Mouse (Mus musculus): ENCODE measurements at regions not wholly inside any gene's neighbourhood (a gene's known extent, or its start where the extent isn't known, plus 50 kb on each side); places are given as distances from the start of the nearest gene placed in this dataset.
"Not testable (repeated sequence)": the region's sequence is repeated elsewhere in the genome, so short reads cannot be mapped to it uniquely, and the experiment has no call there.

GRCm38 (mm10) chr15:14253602-14254301, 1080.3 kb upstream of the Cdh6 start:
- no peak for DNase-seq
- intact Hi-C loops (cut with DNase I; ENCODE audit: low total_unique reads): no loop called here

- no peak for DNase-seq
- intact Hi-C loops (cut with DNase I; ENCODE audit: low total_unique reads): no loop called here
Observed at GRCm38 (mm10) chr15:14251773-14252172, 1078.3 kb upstream of the Cdh6 start.

DNA sequence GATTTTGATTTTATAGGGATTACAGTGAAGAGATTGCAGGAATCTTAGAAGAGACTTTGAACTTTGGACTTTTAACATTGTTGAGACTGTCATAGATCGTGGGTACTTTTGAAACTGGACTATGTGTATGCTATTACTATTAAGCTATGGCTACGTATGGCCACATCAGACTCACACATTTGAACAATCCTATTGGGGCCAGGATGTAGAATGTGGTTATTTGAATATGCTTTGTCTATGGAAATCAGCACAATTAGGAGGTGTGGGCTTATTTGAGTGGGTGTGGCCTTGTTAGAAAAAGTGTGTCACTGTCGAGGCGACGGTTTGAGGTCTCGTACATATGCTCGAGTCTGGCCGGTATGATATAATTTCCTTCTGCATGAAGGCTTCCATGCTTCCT, 1041.8 kb upstream of the Cdh6 start:
- intact Hi-C loops (cut with DNase I; ENCODE audit: low total_unique reads): no loop called here
- DNase-seq: no peak

GRCm38 (mm10) chr15:14214726-14215125, 1041.3 kb upstream of the Cdh6 start:
- intact Hi-C loops (cut with DNase I; ENCODE audit: low total_unique reads): no loop called here
- no peak for DNase-seq

DNA sequence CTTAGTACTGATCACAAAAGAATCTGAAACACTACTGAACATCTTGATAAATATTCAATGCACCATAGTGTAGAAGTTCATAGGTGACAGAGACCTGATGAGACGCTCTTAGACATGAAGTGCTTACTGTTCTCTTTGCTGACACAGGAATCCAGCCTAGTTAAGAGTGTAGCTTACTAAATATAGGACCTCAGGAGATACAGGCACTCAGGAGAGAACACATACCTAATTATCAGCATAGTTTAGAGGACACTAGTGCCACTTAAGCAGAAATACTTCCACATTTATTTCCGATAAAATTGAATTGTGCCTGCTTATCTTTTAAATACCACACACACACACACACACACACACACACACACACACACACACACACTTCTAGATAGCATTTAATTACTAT, 1004.0 kb upstream of the Cdh6 start:
- no peak for DNase-seq
- intact Hi-C loops (cut with DNase I; ENCODE audit: low total_unique reads): no loop called here

GRCm38 (mm10) chr15:14137402-14137801, 963.9 kb upstream of the Cdh6 start:
- DNase-seq: no peak
- intact Hi-C loops (cut with DNase I; ENCODE audit: low total_unique reads): no loop called here

GRCm38 (mm10) chr15:14123829-14124228, 950.4 kb upstream of the Cdh6 start:
- intact Hi-C loops (cut with DNase I; ENCODE audit: low total_unique reads): no loop called here
- DNase-seq: no peak

GRCm38 (mm10) chr15:14118321-14118720, 944.8 kb upstream of the Cdh6 start:
- intact Hi-C loops (cut with DNase I; ENCODE audit: low total_unique reads); DNase-seq: not testable (repeated sequence)

DNA sequence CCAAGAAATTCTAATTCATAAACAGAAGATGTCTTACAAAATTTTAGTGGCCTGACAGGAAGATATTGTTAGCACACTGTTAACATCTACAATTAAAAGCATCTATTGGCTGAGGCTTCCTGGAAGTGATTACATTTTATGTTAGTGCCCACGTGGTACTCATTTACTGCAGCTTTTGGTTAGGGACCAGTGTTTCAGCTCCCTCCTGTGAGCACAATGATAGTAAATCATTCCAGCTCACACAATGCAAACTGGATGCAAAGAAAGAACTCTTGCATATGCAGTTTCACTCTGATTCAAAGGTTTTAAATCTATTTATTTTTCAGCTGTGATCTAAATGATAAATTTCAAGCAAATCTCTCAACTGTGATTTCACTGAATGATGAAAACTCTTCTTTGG, 928.3 kb upstream of the Cdh6 start:
- intact Hi-C loops (cut with DNase I; ENCODE audit: low total_unique reads): no loop called here
- no peak for DNase-seq

- peak; percentile 2 for DNase-seq
- intact Hi-C loops (cut with DNase I; ENCODE audit: low total_unique reads): no loop called here
Observed at GRCm38 (mm10) chr15:14051872-14052271, 878.4 kb upstream of the Cdh6 start.
